Mouse (Mus musculus) limb, embryonic 11.5 days (tissue): ENCODE data around the gene Teddm1a. TPM values are rescaled to one million over a fixed set of nuclear protein-coding genes. Genes with fewer than 3 reads are reported as not detected.

Source experiments
- ATAC-seq: fragments of 200-750 bp; cut with Nextera tagmentation; 2 replicates; pipeline ENCODE4 v1.8.0; 2017; ENCODE audit warnings: low read depth; ENCODE audit not compliant: insufficient number of reproducible peaks, low FRiP score, low TSS enrichment
- DNase-seq: peaks from one replicate; pipeline ENCODE4 v3.0.0-alpha.2; 2015; ENCODE audit warnings: low spot score
- H3K27ac ChIP-seq: fragments of 300-500 bp; sonication (generic); replicated peaks from 2 replicates; pipeline ENCODE4 v1.5.1; 2014; ENCODE audit warnings: low read depth, mild to moderate bottlenecking, low read length
- H3K27me3 ChIP-seq: fragments of 300-500 bp; sonication (generic); 2 replicates; pipeline ENCODE4 v1.6.1; 2014; ENCODE audit warnings: mild to moderate bottlenecking, low read length, mixed read lengths; ENCODE audit not compliant: control insufficient read depth, insufficient read depth
- H3K36me3 ChIP-seq: fragments of 300-500 bp; sonication (generic); 2 replicates; pipeline ENCODE4 v1.6.1; 2014; ENCODE audit warnings: mild to moderate bottlenecking, low read length, moderate library complexity, mixed read lengths; ENCODE audit not compliant: control insufficient read depth, insufficient read depth
- H3K4me1 ChIP-seq: fragments of 300-500 bp; sonication (generic); 2 replicates; pipeline ENCODE4 v1.6.1; 2014; ENCODE audit warnings: low read length, mixed read lengths; ENCODE audit not compliant: control insufficient read depth, insufficient read depth
- H3K4me2 ChIP-seq: fragments of 300-500 bp; sonication (generic); 2 replicates; pipeline ENCODE4 v1.6.1; 2014; ENCODE audit warnings: low read depth, mild to moderate bottlenecking, moderate library complexity; ENCODE audit not compliant: severe bottlenecking
- H3K4me3 ChIP-seq: fragments of 300-500 bp; sonication (generic); 2 replicates; pipeline ENCODE4 v1.5.1; 2014; ENCODE audit warnings: low read depth, low read length
- H3K9ac ChIP-seq: fragments of 300-500 bp; sonication (generic); 2 replicates; pipeline ENCODE4 v1.6.1; 2014; ENCODE audit warnings: mild to moderate bottlenecking, low read length
- H3K9me3 ChIP-seq: fragments of 300-500 bp; sonication (generic); 2 replicates; pipeline ENCODE4 v1.6.1; 2016; ENCODE audit warnings: low read length; ENCODE audit not compliant: control insufficient read depth
- WGBS: fragments of 180-500 bp; shearing (Covaris S2); extraction: QIAGEN DNeasy Blood & Tissue Kit; methylation state at CpG from one replicate; pipeline ENCODE4 v1.1.7; 2014; 5-methylcytosine and 5-hydroxymethylcytosine counted together
- polyA plus RNA-seq: library from polyadenylated mRNA; unstranded; fragments of >200 nt; fragmentation: Nextera tagmentation; extraction: Ambion mirVana; gene quantifications from 2 replicates; pipeline ENCODE4 v1.2.1, GENCODE M21; 2014

Teddm1a gene
- polyA plus RNA-seq, 1 experiment from 2014 or later, result not detected

- H3K4me2 ChIP-seq, result no peak overlapping the region
- H3K9me3 ChIP-seq, result no peaks in the 10 kb centered on the region
- no peak overlapping the region for H3K4me3 ChIP-seq
- ATAC-seq (no peak), DNase-seq (no peak)
- H3K4me1 ChIP-seq, result no peaks in the 10 kb centered on the region
- no peak overlapping the region for H3K9ac ChIP-seq
- H3K36me3 ChIP-seq, result no peaks in the 10 kb centered on the region
- H3K27ac ChIP-seq, result no peak overlapping the region
- no peaks in the 10 kb centered on the region for H3K27me3 ChIP-seq
- WGBS, result 18% methylated on average over 17 of the region's 17 CpGs
Observed at GRCm38 (mm10) chr1:153886024-153886633, 5.4 kb upstream of the Teddm1a start.

- H3K27me3 ChIP-seq, result no peaks in the 10 kb centered on the region
- 93% methylated on average over 10 of the region's 10 CpGs for WGBS
- no peak overlapping the region for H3K27ac ChIP-seq
- H3K4me3 ChIP-seq, result no peak overlapping the region
- H3K4me1 ChIP-seq, result no peaks in the 10 kb centered on the region
- H3K4me2 ChIP-seq, result no peak overlapping the region
- DNase-seq (no peak), ATAC-seq (no peak)
- no peaks in the 10 kb centered on the region for H3K36me3 ChIP-seq
- no peak overlapping the region for H3K9ac ChIP-seq
- no peaks in the 10 kb centered on the region for H3K9me3 ChIP-seq
Observed at GRCm38 (mm10) chr1:153890121-153890520, 1.4 kb upstream of the Teddm1a start.

GRCm38 (mm10) chr1:153893746-153894145 lies 2.2 kb downstream of the Teddm1a start:
- Histone ChIP-seq H3K4me1 (no peaks in the 10 kb centered on the region; the same call in 1 of the 2 replicates), H3K36me3 (no peaks in the 10 kb centered on the region), H3K4me3 (no peak overlapping the region), H3K4me2 (no peak overlapping the region), H3K27me3 (no peaks in the 10 kb centered on the region), H3K9ac (no peak overlapping the region), H3K27ac (no peak overlapping the region), H3K9me3 (no peaks in the 10 kb centered on the region)
- ATAC-seq (no peak), DNase-seq (no peak)
- WGBS, result 75% methylated on average over 2 of the region's 2 CpGs

GRCm38 (mm10) chr1:153894201-153894893 lies 2.8 kb downstream of the Teddm1a start:
- Histone ChIP-seq H3K27me3 (no peaks in the 10 kb centered on the region), H3K36me3 (no peaks in the 10 kb centered on the region), H3K9ac (no peak overlapping the region), H3K4me3 (no peak overlapping the region), H3K4me1 (no peaks in the 10 kb centered on the region; the same call in 1 of the 2 replicates), H3K9me3 (no peaks in the 10 kb centered on the region), H3K4me2 (no peak overlapping the region), H3K27ac (no peak overlapping the region)
- DNase-seq (no peak), ATAC-seq (no peak)
- WGBS, result 70% methylated on average over 8 of the region's 8 CpGs

GRCm38 (mm10) chr1:153894979-153895378 lies 3.4 kb downstream of the Teddm1a start:
- Histone ChIP-seq H3K4me2 (no peak overlapping the region), H3K9me3 (no peaks in the 10 kb centered on the region), H3K4me3 (no peak overlapping the region), H3K27me3 (no peaks in the 10 kb centered on the region), H3K27ac (no peak overlapping the region), H3K9ac (no peak overlapping the region), H3K36me3 (no peaks in the 10 kb centered on the region), H3K4me1 (no peaks in the 10 kb centered on the region; the same call in 1 of the 2 replicates)
- 38% methylated on average over 5 of the region's 5 CpGs for WGBS
- ATAC-seq (no peak), DNase-seq (peak; percentile 81)

- H3K27ac ChIP-seq, result no peak overlapping the region
- no peaks in the 10 kb centered on the region for H3K9me3 ChIP-seq
- WGBS, result 86% methylated on average over 8 of the region's 8 CpGs
- H3K27me3 ChIP-seq, result no peaks in the 10 kb centered on the region
- H3K4me2 ChIP-seq, result no peak overlapping the region
- no peak overlapping the region for H3K9ac ChIP-seq
- ATAC-seq, result no peak
- H3K4me1 ChIP-seq, result peaks cover 9% of the 10 kb centered on the region; the same call in 1 of the 2 replicates
- H3K4me3 ChIP-seq, result no peak overlapping the region
- H3K36me3 ChIP-seq, result no peaks in the 10 kb centered on the region
- DNase-seq, result no peak
Observed at GRCm38 (mm10) chr1:153897196-153897595, 5.7 kb downstream of the Teddm1a start.

GRCm38 (mm10) chr1:153898989-153899730 lies 7.6 kb downstream of the Teddm1a start:
- Histone ChIP-seq H3K9me3 (no peaks in the 10 kb centered on the region), H3K4me1 (peaks cover 9% of the 10 kb centered on the region; the same call in 1 of the 2 replicates), H3K4me2 (peak overlapping the region; percentile 85), H3K36me3 (peaks cover 9% of the 10 kb centered on the region), H3K9ac (peak overlapping the region; percentile 81), H3K4me3 (peak overlapping the region; percentile 79), H3K27me3 (no peaks in the 10 kb centered on the region), H3K27ac (peak overlapping the region; percentile 86)
- 20% methylated on average over 22 of the region's 22 CpGs for WGBS
- ATAC-seq (0 out of 2 replicates have a peak, but pooled peaks have one; percentile 40), DNase-seq (no peak)

- peak; percentile 97 for ATAC-seq
- Histone ChIP-seq H3K4me1 (peaks cover 9% of the 10 kb centered on the region; the same call in 1 of the 2 replicates), H3K4me2 (peak within 1 kb of the TSS; percentile 85)
Observed at GRCm38 (mm10) chr1:153899731-153900380, 8.3 kb downstream of the Teddm1a start, which contains the start of the genes Glul and Teddm2. Gene Glul, plus strand, starts transcription at chr1:153899944. Gene Teddm2, minus strand, starts transcription at chr1:153900228.

More at GRCm38 (mm10) chr1:153899731-153900380, 8.3 kb downstream of the Teddm1a start, which contains the start of the genes Glul and Teddm2:
- Histone ChIP-seq H3K9ac (peak within 1 kb of the TSS; percentile 82), H3K4me3 (peak within 1 kb of the TSS; percentile 79), H3K27ac (peak within 1 kb of the TSS; percentile 86), H3K27me3 (no peaks in the 10 kb centered on the region), H3K36me3 (peaks cover 14% of the 10 kb centered on the region), H3K9me3 (no peaks in the 10 kb centered on the region)
- peak; percentile 97 for DNase-seq
- WGBS, result under 1% methylated on average over 47 of the region's 51 CpGs
